Mouse (Mus musculus): Measurements from ENCODE around the gene Gm49321.

Gene Gm49321

DNA sequence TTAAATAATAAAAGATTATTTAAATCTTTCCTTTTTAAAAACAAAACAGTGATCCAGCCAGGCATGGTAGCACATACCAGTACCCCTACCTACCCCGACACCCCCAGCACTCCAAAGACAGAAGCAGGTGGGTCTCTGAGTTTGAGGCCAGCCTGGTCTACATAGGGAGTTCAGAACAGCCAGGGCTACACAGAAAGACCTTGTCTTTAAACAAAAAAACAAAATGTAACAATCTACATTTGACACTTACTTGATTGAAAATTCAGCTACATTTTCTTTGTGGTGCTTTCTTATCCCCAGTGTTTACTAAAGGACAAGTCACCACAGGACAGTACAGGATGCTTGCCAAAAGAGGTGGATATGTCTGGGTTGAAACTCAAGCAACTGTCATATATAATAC, at the start of gene Gm49321:
TSS of gene Gm49321 (plus strand) at position 301 of the 400 bp plus-strand sequence.
- no peak for DNase-seq

DNA sequence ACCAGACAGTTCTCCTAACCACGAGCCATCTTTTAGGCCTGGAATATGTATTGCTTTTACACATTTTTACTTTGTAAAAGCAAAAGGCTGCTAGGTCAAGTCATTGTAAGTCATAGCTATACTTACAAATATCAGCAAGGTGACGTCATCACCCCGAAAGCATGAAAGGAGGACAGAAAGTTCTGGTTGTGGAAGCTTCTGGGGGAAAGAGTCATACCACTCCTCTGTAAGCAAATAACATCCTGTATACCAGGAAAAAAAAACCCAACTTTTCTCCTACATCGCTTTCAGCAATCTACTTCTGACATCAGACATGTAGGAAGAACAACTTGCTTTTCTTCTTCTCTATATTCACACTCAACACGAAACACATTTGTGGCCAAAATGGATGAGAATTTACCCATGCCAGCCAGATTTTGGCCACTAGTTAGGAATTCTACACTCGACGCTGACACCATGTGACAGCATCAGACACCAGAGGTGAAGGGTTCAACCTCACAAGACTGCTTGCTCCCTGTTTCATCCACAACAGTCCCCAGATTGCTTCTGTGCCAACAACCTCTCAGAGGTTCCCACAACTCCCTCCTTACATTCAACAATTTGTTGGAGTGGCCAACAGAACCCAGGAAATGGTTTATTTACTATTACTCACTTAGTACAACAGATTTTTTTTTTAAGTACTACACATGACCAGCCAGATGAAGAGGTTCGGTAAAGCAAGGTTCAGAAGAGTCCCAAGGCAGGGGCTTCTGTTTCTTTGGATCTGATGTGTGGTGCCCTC, 49.3 kb upstream of the Gm49321 start:
- DNase-seq, result no peak

DNA sequence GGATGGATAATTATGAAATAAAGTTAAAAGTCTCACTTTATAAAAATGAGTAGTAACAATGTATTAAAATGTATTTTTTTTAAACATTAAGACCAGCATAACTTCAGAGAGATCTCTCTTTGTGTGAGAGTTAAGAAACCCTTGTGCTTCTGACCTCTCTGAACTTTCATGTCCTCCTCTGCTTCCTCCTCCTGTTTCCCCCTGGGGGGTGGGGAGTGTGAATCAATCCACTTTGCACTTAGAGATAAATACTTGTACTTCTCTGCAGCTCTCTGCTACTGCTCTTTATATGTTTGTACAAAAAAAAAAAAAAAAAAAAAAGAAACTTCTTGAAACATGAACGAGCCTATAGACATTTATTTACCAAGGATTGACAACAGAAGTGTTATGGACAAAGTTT, 47.9 kb upstream of the Gm49321 start:
- no peak for DNase-seq

DNA sequence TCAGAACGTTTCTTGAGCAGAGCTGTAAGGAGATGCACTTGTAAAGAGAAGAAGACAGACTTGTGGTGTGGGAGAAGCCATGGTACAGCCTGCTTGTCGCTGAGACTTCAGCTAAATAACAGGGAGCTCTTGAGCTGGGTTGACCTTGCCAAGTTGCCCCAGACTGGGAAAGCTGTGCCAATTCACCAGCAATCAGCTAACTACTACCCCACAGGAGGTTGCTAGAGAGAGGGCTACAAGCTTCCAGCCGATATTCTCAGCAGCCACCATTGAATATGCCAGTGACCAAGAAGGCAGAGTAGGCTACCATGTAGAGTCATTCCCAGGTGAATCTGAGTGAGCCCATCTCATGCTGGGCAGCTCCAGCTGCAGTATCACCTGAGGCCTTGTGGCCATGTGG, 47.4 kb upstream of the Gm49321 start:
- DNase-seq, result no peak

DNA sequence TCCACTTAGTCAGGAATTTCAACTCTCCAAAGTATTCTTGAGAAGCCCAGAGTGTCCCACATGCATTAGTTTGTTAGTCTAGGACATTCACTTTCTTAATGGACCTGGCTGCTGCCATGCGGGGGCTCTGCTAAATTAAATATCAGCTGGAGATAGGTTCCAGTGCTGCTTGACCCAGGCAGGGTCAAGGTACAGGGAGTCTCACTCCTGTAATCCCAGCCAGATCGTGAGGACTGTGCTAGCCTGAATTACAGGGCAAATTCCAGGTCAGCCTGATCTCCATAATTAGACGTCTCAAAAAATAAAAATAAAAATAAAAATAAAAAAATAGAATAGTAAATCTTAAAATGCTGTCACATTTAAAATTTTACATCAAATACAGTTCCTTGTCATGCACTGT, 44.8 kb upstream of the Gm49321 start:
- DNase-seq, result peak; percentile 49

DNA sequence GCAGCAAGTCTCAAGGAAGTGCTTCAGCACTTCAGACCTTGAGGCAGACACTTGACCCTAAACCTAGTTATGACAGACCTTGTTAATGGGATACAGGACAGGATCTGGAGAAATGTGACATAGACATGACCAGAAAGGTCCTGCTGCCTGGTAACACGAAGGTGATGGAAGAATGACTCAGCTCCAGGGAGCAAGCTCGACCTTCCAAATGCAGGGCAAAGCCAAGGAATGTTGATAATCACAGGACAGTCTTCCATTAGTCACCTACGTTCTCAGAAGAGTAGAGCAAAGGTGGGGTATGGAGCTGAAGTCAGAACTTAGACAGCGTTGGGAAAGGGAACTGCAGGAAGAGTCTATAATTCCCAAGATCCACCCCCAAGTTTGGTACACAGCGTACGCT, 42.6 kb upstream of the Gm49321 start:
- DNase-seq, result no peak

DNA sequence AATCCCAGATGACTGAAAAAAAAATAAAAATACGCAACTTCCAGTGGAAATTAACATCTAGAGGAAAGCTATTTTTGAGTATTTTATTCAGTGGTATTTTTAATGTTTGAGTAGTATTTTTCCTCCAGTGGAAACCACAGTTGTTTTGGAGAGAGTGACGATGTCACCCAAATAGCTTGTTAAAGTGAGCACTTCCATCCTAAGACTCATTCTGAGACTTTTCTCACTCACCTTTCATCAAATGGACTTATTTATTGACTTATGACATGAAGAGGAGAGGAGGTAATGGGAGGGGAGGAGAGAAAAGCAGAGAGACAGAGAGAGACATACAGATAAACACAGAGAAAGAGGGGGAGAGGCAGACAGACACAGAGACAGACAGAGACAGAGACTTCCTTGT, 41.8 kb upstream of the Gm49321 start:
- no peak for DNase-seq

DNA sequence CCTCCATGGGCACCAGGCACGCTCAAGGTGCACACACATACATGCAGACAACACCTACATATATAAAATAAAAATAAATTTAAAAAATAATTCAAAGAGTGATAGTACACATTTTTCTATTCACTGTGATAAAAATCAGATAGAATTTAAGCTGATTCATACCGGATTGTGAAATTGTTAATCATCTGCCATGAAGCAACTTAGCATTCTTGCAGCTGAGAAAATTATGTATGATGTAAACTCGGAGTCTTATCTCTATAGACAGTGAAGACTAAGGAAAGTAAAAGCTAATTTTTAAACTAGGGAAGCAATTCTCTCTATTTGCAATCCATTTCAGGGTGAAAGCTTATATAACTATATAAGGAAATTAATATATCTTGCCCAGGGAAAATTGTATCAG, 41.0 kb upstream of the Gm49321 start:
- no peak for DNase-seq

DNA sequence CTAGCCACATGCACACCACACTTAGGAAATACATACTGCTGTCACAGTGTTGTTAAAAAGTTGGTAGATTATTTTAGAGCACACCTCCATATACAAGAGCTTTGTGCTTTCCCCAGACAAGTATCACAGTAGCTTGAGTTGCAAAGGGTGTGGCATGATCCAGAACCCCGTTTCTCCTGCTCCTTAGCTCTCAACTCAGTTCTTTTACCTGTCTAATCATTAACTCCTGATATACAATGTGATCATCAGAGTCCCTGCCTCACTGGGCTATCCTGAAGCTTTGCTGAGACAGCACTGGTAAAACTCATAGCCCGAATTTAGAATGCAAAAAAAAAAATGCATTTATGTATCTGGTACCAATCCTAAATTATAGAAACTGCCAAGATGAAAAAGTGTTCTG, 39.2 kb upstream of the Gm49321 start:
- no peak for DNase-seq

DNA sequence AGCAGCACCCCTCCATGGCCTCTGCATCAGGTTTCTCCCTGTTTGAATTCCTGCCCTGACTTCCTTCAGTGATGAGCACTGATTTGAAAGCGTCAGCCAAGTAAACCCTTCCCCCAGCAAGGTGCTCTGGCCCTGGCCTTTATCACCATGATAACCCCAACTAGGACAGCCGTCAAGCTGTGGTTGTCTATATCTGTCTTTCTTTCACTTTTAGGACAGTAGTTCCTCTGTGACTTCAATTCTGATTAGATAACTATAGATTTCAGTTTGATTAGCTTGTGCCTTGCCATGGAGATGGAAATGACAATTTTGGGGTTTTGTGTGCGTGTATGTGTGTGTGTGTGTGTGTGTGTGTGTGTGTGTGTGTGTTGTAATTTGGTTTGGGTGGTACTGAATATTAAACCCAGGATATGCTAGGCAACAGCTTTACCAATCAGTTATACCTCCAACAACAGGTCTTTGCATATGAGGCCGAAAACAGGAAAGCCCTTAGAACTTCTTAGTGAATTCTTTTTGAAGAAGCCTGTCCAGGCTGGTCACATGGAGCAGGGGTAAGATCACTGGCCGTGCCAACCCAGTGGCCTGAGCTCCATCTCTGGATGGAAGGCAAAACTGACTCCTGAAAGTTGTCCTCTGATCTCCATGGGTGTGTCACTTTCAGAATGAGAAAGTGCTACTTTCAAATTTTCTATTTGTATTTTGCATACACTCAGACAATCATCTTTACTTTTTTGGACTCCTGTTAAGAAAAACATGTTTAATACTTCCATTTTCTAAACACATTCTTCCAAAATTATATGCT, 33.1 kb upstream of the Gm49321 start:
- DNase-seq, result no peak

DNA sequence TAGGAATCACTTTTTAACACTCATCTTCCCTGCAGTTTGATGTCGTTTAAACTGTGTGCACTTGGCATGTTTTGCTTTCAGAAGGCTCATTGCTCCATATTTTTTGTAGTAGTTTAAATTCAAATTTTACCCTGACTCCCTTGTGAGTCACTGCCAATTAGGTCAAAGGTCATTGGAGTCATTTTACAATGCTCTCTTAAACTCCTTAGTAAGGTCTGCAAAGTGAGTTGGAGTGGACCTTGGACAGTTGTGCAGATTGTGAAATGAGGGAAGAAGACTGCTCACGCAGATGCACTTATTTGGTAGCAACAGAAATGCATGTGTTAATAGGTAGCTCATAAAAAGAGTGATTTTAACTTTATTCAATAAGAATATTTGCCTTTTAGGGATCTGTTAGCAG, 32.4 kb upstream of the Gm49321 start:
- DNase-seq, result peak; percentile 65

DNA sequence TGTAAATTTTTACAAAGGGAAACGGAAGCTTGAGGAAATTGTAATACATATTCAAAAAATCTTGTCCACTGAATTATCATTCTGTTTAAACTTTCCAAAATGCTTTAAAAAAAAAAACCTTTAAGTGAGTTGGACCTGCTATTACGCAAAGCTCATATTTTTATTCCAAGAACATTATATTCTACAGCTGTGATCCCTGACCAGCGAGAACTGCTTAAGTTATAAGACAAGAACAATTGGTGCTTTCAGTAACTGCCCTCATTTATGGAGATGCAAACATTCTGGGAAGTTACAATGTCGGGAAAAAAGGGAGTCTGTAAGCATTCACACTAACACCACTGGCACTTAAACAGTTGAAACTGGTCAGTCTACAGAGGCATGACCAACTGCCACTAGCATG, 31.9 kb upstream of the Gm49321 start:
- no peak for DNase-seq

DNA sequence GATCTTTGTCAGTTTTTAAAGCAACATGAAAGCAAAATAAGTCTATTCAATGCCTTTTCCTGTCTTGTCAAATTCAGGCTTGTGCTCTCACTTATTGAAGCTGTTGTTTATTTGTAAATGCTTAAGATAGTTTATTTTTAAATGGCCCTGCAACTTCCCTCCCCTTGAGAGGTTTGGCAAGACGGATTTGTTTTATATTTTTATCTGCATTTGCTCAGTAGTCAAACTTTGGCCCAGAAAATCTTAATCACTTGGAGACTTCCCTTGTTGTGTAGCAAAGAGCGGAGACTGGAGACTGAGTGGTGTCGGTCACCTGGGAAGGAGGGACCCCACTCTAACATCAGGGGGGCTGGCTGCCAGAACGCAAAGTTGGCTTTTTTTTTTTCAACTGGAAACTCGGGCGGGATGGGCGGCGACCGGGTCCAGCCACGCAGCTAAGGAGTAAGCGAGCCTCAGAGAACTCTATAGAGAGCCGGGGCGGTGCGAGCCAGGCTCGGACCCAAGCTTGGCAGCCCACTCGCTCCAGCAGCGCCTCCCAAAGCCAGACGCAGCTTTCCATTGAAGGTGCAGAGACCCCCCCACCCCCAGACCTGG, 30.3 kb upstream of the Gm49321 start:
- no peak for DNase-seq

DNA sequence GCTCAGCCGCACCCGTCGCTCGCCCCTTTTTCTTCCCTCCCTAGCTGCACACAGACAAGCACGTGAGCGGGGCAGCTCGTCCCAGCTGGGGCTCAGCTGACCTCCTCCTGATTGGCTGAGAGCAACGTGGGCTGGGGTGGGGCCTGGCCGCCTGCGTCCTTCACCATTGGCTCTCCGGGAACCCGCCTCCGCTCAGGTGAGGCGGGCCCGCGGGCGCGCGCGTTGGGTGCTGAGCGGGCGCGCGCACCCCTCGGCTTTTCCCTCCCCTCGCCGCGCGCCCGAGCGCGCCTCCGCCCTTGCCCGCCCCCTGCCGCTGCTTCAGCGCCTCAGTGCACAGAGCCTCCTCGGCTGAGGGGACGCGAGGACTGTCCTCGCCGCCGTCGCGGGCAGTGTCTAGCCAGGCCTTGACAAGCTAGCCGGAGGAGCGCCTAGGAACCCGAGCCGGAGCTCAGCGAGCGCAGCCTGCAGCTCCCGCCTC, 29.7 kb upstream of the Gm49321 start:
- DNase-seq, result peak; percentile 98

DNA sequence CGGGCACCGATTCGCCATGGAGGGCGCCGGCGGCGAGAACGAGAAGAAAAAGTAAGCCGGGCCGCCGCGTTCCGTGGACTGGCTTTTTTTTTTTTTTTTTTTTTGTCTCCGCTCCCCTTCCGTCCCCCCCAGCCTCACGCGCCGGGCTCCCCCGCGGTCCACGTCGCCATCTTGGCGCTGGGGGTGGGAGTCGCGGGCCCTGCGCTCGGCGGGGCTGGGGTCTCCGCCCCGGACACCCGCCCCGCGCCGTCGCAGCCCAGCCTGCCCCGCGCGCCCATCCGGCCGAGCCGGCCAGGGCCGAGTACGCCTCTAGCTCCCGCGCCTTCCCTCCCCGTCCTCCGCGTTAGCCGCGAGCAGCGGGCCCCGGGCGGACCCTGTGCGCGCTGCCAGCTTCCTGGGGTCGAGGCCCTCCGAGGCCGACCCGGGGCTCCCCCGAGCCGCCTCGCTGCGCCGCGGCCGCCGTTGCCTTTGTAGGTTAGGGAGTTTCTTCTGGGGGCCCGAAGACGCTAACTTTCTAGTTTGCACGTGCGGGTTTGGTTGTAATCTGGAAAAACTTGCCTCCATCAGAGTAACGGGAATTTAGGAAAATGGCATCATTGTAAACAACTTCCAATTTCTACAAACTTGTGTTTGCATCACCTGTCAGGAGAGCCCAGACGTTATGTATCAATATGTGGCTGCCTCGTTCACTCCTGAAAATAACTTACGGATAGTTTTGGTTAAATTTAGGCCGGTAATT, 29.0 kb upstream of the Gm49321 start:
- DNase-seq, result peak; percentile 46

DNA sequence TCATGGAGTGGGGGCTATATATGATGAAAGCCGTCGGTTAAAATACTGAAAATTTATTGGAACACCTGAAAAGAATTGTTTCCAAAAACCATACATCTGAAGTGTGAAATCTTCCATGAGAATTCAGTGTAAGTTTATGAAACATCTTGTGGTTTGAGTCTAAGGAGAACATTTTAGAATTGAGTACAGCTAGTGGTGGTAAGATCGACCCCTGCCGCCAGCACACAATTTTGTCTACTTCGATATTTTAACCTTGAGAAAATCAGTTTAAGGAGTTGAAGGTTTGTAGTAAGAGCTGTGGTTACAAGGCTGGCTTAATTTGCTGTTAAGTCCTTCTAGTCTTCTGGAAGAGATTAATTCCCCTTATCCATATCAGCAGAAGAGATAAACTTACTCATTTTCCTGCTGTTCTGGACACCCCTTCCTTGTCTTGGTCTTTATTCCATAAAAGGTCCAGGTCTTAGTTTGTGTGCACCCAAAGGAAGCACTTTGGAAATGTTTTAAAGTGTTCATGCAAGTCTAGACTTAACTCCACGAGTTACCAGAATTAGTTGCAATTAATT, 28.4 kb upstream of the Gm49321 start:
- DNase-seq, result no peak

DNA sequence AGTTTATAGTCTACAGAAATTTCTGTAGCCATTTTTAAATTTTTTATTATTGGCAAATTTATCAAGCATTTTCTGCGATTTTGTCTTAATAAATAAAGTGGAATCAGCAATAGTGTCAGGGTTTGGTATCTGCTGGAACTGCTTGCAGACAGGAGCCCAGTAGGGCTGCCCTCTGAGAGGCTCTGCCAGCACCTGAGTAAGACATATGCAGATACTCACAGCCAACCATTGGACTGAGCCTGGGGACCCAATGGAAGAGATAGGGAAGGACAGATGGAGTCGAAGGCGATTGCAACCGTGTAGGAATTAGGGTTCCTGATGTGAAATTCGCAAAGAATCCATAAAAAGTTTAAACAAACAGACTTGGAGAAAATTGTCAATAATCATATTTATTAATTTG, 19.0 kb upstream of the Gm49321 start:
- no peak for DNase-seq

DNA sequence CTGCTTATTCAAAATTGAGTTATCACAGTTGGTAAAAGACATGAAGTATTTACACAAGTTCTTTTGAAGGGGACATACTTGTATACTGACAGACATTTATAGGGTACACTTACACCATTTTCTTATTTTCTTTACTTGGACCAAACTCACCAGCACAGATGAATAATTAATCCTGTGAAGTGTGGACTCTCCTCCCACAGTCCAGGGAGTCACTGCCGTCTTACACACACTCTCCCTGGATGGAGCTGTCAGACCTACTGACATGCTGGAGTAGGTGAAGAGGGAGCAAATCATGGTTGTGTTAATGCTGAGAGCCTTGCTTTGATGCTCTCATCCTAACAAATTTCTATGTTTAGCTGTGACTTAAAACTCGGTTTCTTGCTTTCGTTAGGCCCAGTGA, 7.2 kb upstream of the Gm49321 start:
- peak; percentile 36 for DNase-seq

DNA sequence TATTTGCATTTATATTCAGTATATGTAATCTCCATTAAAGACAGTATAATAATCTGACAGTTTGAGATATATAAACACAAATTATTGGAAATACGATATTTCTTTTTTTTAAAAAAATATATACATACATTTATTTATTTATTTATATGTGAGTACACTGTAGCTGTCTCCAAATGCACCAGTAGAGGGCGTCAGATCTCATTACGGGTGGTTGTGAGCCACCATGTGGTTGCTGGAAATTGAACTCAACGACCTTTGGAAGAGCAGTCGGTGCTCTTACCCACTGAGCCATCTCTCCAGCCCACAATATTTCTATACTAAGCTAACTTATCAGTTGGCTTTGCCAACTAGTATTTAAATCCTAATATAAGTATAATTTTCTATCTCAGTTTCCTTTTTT, 6.2 kb upstream of the Gm49321 start:
- DNase-seq, result no peak

DNA sequence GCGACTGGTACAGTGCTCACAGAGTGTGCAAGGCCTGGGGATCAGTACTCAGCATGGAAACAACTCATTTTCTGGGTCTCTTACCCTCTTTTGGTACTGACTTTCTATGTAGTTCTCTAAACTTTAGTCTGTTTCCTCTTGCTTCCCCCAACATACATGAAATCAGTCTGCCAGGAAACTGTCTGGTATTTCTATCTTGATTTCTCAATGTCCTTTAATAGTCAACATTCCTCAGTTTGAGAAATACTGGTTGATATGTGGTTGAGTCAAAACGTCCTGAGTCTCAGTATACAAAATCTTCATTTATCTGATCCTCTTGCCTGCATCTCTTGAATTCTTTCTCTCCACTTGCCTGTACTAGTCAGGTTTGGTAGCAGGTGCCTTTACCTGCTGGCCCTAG, 2.9 kb upstream of the Gm49321 start:
- no peak for DNase-seq

DNA sequence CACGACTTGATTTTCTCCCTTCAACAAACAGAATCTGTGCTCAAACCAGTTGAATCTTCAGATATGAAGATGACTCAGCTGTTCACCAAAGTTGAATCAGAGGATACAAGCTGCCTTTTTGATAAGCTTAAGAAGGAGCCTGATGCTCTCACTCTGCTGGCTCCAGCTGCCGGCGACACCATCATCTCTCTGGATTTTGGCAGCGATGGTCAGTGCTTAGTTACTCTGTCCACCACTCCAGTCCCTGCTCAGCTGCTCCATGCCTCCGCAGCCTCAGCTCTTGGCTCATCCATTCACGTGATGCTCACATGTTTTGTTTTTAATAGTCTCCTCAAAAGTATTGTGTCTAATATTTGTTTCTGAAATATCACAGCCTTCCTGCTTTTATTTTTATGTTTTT, 2.1 kb downstream of the Gm49321 start:
- DNase-seq, result no peak

DNA sequence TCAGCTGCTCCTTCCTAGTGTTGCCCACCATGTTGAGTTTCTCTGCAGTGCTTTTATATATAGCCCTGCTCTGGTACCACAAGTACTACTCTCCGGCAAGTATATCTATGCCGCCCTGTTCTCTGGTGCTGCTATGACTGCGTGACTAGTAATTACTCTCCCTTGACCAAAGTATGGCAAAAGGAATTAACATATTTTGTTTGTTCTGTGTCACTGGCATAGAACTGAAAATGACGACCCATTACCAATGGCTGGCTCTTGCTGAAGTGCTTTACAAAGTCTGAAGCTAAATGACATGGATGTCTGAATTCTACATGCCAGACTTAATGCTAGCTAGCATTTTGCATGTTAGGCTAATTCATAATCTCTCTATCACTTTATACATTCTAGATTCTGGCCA, 11.0 kb downstream of the Gm49321 start:
- DNase-seq, result no peak
